Mouse (Mus musculus): ENCODE data around the gene Nup210l. TPM values are rescaled to one million over a fixed set of nuclear protein-coding genes. Genes with fewer than 3 reads are reported as not detected.
A peak's percentile ranks its signal among the peaks of the same experiment; 100 is the strongest.

The Nup210l gene
- polyA plus RNA-seq, 1 experiment = 55.5 TPM

DNA sequence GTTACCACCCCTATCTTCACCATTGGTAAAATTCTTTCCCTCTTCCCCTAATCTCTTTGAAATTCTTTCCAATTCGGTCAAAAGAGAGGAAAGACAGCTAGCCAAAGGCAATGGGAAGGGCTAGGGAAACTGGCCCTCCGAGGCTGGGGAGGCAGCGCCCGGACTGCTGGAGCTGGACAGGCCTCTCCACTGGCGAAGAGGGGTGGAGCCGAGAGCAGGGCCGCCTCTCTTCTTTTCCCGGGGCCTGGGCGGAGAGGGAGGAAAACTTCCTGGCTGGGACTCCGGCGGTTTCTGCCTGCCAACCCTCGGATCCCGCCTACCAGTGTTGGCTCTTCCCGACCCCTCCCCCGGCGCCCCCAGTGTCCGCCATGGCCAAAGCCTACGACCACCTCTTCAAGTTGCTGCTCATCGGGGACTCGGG, 116.6 kb downstream of the Nup210l start:
- no peak for TF ChIP-seq CTCF (IDR thresholded peaks at IDR 0.05; ENCODE audit: control insufficient read depth, insufficient read depth, insufficient replicate concordance, low read depth, low read length)
- peak; percentile 41; the same call in 1 of the 2 replicates for TF ChIP-seq POLR2A (IDR thresholded peaks at IDR 0.05; ENCODE audit: control insufficient read depth, low read depth, low read length)
- H3K27ac ChIP-seq (ENCODE audit: control insufficient read depth, insufficient read depth, low read depth, low read length) = peak overlapping the region; percentile 69; the same call in 1 of the 2 replicates
- H3K4me1 ChIP-seq (ENCODE audit: control insufficient read depth, insufficient read depth, low read length) = peaks cover 6% of the 10 kb centered on the region
- no peaks in the 10 kb centered on the region for H3K36me3 ChIP-seq (ENCODE audit: control insufficient read depth, insufficient read depth, low read length)
- H3K27me3 ChIP-seq (ENCODE audit: control insufficient read depth, insufficient read depth, low read length) = no peaks in the 10 kb centered on the region
- H3K4me3 ChIP-seq (ENCODE audit: control insufficient read depth, low read depth, low read length) = peak overlapping the region; percentile 73

DNA sequence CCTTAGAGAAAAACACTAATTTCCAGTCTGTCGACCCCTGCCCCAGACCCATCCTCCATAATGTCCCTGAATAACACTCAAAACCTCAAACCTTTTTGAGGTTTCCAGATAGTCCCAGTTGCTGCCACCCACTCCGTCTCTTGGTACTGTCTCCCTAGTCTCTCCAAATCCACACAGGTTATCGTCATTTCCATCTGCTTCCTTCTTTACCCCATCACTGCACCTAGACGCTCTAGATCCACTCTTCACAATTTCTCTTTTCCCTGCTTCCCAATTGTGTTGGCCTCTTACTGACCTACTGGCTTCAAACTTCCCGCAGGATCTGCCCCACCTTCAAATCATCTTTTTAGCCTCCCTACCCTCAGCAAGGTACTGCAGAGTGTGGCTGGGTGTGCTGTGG, 117.2 kb downstream of the Nup210l start:
- Histone ChIP-seq H3K36me3 (ENCODE audit: control insufficient read depth, insufficient read depth, low read length) (no peaks in the 10 kb centered on the region), H3K4me3 (ENCODE audit: control insufficient read depth, low read depth, low read length) (no peak overlapping the region; the same call in 1 of the 2 replicates), H3K27ac (ENCODE audit: control insufficient read depth, insufficient read depth, low read depth, low read length) (peak overlapping the region; percentile 23; the same call in 1 of the 2 replicates), H3K27me3 (ENCODE audit: control insufficient read depth, insufficient read depth, low read length) (no peaks in the 10 kb centered on the region), H3K4me1 (ENCODE audit: control insufficient read depth, insufficient read depth, low read length) (peaks cover 6% of the 10 kb centered on the region)
- TF ChIP-seq CTCF (IDR thresholded peaks at IDR 0.05; ENCODE audit: control insufficient read depth, insufficient read depth, insufficient replicate concordance, low read depth, low read length) (no peak), POLR2A (IDR thresholded peaks at IDR 0.05; ENCODE audit: control insufficient read depth, low read depth, low read length) (no peak)

DNA sequence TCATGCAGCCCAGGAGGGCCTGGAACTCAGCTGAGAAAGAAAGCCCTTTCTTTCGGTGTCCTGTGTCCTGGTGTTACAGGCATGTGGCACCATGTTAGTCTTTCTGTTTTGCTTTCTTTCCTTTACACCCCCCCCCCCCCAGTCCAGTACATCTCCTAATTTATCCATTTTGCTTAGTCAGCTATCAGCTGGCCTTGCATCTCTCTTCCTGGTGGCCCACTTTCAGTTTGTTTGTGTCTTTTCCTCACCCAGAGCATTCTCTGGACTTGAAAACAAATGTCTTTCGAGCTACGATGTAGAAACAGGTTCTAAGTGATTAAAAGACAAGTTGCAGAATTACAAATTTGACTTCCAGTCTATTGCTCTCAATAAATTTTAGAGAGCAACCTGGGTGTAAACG, 118.5 kb downstream of the Nup210l start:
- no peak overlapping the region for H3K4me3 ChIP-seq (ENCODE audit: control insufficient read depth, low read depth, low read length)
- no peaks in the 10 kb centered on the region for H3K36me3 ChIP-seq (ENCODE audit: control insufficient read depth, insufficient read depth, low read length)
- TF ChIP-seq POLR2A (IDR thresholded peaks at IDR 0.05; ENCODE audit: control insufficient read depth, low read depth, low read length) (no peak), CTCF (IDR thresholded peaks at IDR 0.05; ENCODE audit: control insufficient read depth, insufficient read depth, insufficient replicate concordance, low read depth, low read length) (no peak)
- no peaks in the 10 kb centered on the region for H3K27me3 ChIP-seq (ENCODE audit: control insufficient read depth, insufficient read depth, low read length)
- peaks cover 6% of the 10 kb centered on the region for H3K4me1 ChIP-seq (ENCODE audit: control insufficient read depth, insufficient read depth, low read length)
- H3K27ac ChIP-seq (ENCODE audit: control insufficient read depth, insufficient read depth, low read depth, low read length) = no peak overlapping the region

DNA sequence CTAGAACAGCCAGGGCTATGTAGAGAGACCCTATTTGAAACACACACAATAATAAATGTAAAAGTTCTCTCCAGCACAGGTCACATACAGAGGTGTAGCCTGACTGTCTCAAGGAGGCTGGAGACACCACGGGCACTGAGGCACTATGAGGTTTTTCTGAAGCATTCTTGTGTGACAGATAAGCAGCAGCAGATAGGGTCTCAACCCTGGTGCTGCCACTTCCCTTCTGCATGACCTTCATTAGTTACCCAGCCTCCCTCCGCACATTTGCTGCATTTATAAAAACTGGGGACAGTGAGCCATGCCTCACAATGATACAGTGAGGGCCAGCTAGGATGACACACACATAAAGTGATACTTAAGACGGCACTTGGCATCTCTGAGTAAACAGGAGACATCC, 119.0 kb downstream of the Nup210l start:
- Histone ChIP-seq H3K27me3 (ENCODE audit: control insufficient read depth, insufficient read depth, low read length) (no peaks in the 10 kb centered on the region), H3K4me1 (ENCODE audit: control insufficient read depth, insufficient read depth, low read length) (peaks cover 6% of the 10 kb centered on the region), H3K27ac (ENCODE audit: control insufficient read depth, insufficient read depth, low read depth, low read length) (no peak overlapping the region), H3K4me3 (ENCODE audit: control insufficient read depth, low read depth, low read length) (no peak overlapping the region), H3K36me3 (ENCODE audit: control insufficient read depth, insufficient read depth, low read length) (no peaks in the 10 kb centered on the region)
- TF ChIP-seq CTCF (IDR thresholded peaks at IDR 0.05; ENCODE audit: control insufficient read depth, insufficient read depth, insufficient replicate concordance, low read depth, low read length) (no peak), POLR2A (IDR thresholded peaks at IDR 0.05; ENCODE audit: control insufficient read depth, low read depth, low read length) (no peak)

DNA sequence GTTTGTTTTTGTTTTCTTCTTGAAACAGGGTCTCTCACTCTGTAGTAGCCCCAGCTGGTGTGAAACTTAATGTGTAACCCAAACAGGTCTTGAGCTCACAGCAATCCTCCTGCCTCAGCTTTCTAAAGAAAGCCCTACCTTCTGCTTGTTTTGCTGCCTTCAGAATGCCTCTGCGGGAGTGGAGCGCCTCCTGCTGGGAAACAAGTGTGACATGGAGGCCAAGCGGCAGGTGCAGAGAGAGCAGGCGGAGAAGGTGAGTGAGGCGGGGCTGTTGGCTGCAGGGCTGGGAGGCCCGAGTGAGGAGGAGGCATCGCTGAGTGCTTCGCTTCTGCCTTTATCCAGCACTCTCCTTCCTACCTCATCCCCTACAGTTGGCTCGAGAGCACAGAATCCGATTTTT, 120.4 kb downstream of the Nup210l start:
- Histone ChIP-seq H3K36me3 (ENCODE audit: control insufficient read depth, insufficient read depth, low read length) (no peaks in the 10 kb centered on the region), H3K27me3 (ENCODE audit: control insufficient read depth, insufficient read depth, low read length) (no peaks in the 10 kb centered on the region), H3K27ac (ENCODE audit: control insufficient read depth, insufficient read depth, low read depth, low read length) (no peak overlapping the region), H3K4me3 (ENCODE audit: control insufficient read depth, low read depth, low read length) (no peak overlapping the region), H3K4me1 (ENCODE audit: control insufficient read depth, insufficient read depth, low read length) (peaks cover 6% of the 10 kb centered on the region)
- TF ChIP-seq POLR2A (IDR thresholded peaks at IDR 0.05; ENCODE audit: control insufficient read depth, low read depth, low read length) = no peak
- no peak for TF ChIP-seq CTCF (IDR thresholded peaks at IDR 0.05; ENCODE audit: control insufficient read depth, insufficient read depth, insufficient replicate concordance, low read depth, low read length)

DNA sequence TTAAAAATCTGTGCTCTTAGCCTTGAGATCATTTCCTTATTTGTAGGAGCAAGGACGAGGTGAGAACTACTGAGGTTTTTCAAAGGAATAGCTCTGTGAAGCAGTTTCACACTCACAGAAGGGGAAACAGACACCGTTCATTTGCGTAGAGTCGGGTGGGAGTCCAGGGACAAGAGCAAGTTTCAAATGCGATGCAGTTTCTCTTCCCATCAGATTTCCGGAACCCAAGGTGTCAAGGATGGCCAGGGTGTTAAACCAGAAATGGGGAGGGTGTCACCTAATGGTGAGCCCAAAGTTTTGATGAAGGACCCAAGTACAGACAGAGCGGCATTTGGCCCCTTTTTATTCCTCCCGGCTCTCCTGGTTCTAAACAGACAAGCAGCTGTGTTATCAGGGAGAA, 127.1 kb downstream of the Nup210l start:
- Histone ChIP-seq H3K4me3 (ENCODE audit: control insufficient read depth, low read depth, low read length) (peak overlapping the region; percentile 93), H3K27me3 (ENCODE audit: control insufficient read depth, insufficient read depth, low read length) (no peaks in the 10 kb centered on the region), H3K4me1 (ENCODE audit: control insufficient read depth, insufficient read depth, low read length) (peaks cover 10% of the 10 kb centered on the region), H3K36me3 (ENCODE audit: control insufficient read depth, insufficient read depth, low read length) (no peaks in the 10 kb centered on the region), H3K27ac (ENCODE audit: control insufficient read depth, insufficient read depth, low read depth, low read length) (peak overlapping the region; percentile 19)
- no peak for TF ChIP-seq POLR2A (IDR thresholded peaks at IDR 0.05; ENCODE audit: control insufficient read depth, low read depth, low read length)
- no peak for TF ChIP-seq CTCF (IDR thresholded peaks at IDR 0.05; ENCODE audit: control insufficient read depth, insufficient read depth, insufficient replicate concordance, low read depth, low read length)

DNA sequence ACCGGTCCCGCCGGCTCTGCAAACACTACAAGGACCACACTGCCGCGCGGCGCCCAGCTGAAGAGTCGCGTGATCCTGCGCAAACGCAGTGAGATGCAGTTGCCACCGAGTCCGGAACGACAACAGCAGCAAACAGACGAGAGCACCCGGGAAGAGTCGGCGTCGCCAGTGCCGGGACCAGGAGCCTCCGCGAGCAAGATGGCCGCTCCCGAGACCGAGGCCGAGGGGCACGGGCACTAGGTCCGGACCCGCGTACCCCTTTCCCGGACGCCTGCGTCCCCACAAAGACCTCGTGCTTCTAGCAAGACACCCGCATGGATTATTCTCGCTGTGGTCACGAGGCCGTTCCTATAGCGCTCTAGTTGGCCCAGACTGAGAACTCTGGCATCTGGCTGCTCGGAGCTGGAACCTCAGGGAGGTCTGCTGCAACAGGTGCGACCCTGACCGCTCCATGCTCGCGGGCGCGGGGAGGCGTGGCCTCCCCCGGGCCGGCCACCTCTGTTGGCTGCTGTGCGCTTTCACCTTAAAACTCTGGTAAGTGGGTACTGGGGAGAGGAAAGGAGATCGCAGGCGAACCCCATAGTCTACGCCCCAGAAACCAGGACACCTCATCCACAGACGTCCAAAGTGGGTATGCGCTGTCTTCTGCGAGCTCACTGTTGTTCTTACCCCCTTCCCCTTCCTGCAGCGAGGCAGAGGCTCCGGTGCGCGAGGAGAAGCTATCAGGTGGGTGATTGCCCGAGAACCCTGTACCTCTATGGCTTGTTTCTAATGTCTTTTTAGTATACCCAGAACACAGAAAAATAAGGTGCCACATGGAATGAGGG, 127.8 kb downstream of the Nup210l start, which contains the start of gene Jtb:
TSS of gene Jtb (plus strand) at position 91 of the 827 bp plus-strand sequence.
- Histone ChIP-seq H3K27me3 (ENCODE audit: control insufficient read depth, insufficient read depth, low read length) (no peaks in the 10 kb centered on the region), H3K4me3 (ENCODE audit: control insufficient read depth, low read depth, low read length) (peak within 1 kb of the TSS; percentile 93)
- TF ChIP-seq CTCF (IDR thresholded peaks at IDR 0.05; ENCODE audit: control insufficient read depth, insufficient read depth, insufficient replicate concordance, low read depth, low read length) (no peak), POLR2A (IDR thresholded peaks at IDR 0.05; ENCODE audit: control insufficient read depth, low read depth, low read length) (peak; percentile 80)

More for the DNA sequence above, 127.8 kb downstream of the Nup210l start, which contains the start of gene Jtb:
- Histone ChIP-seq H3K4me1 (ENCODE audit: control insufficient read depth, insufficient read depth, low read length) (peaks cover 10% of the 10 kb centered on the region), H3K36me3 (ENCODE audit: control insufficient read depth, insufficient read depth, low read length) (no peaks in the 10 kb centered on the region), H3K27ac (ENCODE audit: control insufficient read depth, insufficient read depth, low read depth, low read length) (peak within 1 kb of the TSS; percentile 90)

Measured in testis, adult 2 months (tissue).